Mouse (Mus musculus) liver, adult 2 months (tissue): ENCODE data around the gene Epn2.

ENCODE experiments used
- CTCF ChIP-seq: fragments of 200-500 bp; IDR thresholded peaks from 2 replicates; pipeline ENCODE4 v1.5.1; 2011; ENCODE audit warnings: low read depth, low read length, control low read depth
- POLR2A ChIP-seq: fragments of 200-500 bp; IDR thresholded peaks from 2 replicates; pipeline ENCODE4 v1.6.1; 2011; ENCODE audit warnings: low read length, control low read depth; ENCODE audit not compliant: insufficient read depth; ENCODE audit errors: extremely low read depth

DNA sequence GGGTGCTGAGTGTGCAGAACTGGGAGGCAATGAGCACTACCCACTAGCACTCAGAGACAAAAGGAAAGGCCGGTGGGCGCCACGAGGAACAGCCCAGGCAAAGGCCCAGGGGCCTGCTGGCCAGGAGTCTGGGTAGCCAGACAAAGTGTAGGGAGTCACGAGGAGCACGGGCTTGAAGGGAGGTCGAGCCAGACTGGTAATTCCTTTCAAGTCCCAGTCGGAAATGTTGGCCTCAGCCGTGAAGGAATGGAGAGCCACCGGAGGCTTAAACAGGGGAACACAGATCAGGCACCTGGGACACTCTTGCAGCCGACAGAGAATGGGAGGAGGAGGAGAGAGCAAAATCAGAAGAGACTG is 95.3 kb downstream of the Epn2 start:
- TF ChIP-seq CTCF: no peak
- no peak for TF ChIP-seq POLR2A
